Mouse (Mus musculus) adrenal gland, adult (tissue): ENCODE results near the gene Tomm40l.

ENCODE experiments used
- DNase-seq, 2 experiments: peaks; one replicate each; pipeline ENCODE4 v3.0.0; 2022 to 2023; ENCODE audit warnings: low spot score in 1 of 2; ENCODE audit not compliant: inconsistent age in 2 of 2

Tomm40l gene

DNA sequence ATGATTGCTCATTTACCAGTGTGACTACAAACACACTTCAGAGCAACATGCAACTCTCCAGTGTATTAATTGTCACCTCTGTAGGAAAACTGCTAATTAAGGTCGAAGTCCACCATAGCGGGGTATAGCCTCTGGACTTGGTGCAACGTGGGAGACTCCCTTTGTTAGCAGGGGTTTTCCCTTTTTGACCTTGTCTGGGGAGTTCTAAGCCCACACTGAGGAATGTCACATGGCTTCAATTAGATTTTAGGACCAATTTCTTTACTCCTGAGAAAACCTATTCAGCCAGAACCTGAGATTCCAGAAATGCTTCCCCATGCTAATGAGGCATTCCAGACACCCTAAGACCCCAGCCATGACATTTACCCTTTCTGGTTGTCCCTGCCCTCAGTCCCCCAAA lies 7.9 kb upstream of the Tomm40l start:
- no peak for DNase-seq

- DNase-seq: peak; percentile 12 to 60
Measured at GRCm38 (mm10) chr1:171229750-171230149, 7.4 kb upstream of the Tomm40l start.

DNA sequence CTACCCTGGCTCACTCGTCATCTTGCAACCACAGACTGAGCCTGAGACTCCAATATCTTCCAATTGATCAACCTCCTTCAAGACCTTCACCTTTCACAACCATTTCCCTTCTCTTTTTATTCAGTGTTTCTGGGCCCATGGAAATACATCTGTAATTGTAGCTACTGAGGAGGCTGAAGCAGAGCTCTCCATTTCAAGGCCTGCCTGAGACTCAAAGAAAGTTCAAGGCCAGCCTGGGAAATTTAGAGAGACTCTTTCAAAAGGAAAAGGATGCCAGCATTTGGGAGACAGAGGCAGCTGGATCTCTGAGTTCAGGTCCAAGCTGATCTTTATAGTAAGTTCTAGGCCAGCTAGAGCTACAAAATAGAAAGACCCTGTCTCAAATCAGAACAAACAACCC lies 5.6 kb upstream of the Tomm40l start:
- peak; percentile 56 to 85 for DNase-seq

DNA sequence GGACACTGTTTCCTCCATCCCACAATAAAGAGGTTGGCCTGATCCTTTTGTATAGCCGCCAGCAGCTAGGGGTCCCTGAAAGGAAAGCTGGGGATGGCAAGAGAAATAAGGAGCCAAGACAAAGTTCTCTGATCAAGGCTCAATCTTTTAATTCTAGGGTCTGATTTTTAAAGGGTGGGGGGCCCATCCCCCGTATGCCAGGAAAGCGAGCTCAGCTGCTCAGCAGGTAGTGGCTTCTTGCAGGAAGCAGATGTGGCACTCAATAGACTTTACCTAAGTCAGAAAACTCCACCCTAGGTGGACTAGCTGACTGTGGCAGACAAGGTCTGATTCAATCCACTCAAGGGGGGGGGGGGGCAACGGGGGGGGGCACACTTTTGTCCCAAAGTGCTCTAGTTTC lies 4.5 kb upstream of the Tomm40l start:
- no peak for DNase-seq

- no peak for DNase-seq
Measured at GRCm38 (mm10) chr1:171224857-171225256, 2.5 kb upstream of the Tomm40l start, which contains the start of gene Apoa2. Gene Apoa2 (plus strand): TSS chr1:171225054.

- peak; percentile 89 to 93 for DNase-seq
Measured at GRCm38 (mm10) chr1:171223796-171224195, 1.5 kb upstream of the Tomm40l start.

GRCm38 (mm10) chr1:171223168-171223567 lies 854 bp upstream of the Tomm40l start:
- peak; percentile 41 to 73 for DNase-seq

DNA sequence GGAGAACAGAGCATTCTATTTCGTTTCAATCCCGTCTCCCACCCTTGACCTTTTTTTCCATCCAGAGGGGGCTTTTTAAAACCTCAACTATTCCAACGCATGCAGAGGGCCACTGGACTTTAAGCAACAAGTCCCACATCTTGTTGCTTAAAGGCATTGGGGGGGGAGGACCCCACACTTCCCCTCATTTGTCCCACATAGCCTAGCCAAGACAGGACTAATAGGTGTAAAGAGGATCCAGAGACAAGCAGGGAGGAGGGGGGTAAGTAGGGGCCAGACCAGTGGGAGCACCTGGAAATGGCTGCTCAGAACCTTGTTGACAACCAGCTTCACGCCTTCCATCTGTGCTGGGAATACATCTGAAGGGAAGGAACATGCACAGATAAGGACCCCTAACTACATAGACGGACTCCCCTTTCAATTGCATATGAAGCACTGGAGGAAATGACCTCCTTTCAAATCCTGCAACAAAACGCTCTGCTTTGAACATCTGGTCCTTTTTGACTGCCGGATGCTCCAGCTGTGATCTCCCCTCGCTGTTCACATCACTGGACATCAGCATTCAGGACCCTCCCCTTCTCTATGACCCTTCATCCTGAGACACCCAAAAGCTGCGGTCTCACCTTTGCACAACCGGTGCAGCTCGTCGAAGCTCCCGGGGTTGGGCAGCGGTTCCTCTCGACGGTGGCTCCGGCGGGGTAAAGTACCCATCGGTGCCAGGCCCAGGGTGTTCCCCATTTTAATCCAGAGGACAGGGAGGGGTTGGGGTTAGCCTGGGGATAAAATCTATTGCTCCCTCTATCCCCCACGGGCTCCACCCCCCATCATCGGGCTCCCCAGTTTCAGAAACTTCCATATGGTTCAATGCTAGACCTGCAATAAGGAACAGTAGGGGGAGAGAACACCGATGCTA lies 777 bp downstream of the Tomm40l start:
- DNase-seq: peak in 1 of 2 experiments; percentile 68

GRCm38 (mm10) chr1:171220871-171221270 lies 1.4 kb downstream of the Tomm40l start:
- peak; percentile 87 to 95 for DNase-seq

DNA sequence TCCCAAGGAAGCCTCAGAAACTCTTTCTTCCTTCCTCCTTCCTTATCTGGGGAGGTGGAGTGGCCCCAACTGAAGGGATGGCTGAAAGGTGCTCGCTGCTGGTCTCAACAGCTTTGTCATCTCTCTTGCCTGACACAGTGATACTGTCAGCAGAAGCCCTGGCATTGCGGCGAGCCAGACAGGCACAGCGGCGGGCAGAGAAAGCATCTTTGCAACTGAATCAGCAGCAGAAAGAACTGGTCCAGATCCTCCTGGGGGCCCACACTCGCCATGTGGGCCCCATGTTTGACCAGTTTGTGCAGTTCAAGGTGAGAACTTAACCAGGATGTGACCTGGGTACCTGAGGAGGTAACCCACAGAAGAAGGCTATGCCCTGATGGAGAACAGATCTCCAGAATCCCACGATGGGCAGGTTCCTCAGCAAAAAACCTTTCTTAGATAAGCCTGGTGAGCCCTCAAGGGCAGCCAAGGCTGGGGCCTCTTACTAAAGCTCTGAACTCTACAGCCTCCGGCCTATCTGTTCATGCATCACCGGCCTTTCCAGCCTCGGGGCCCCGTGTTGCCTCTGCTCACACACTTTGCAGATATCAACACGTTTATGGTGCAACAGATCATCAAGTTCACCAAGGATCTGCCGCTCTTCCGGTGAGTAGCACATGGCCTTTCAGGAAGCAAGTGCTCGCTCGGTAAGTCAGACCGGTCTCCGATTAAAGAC lies 5.9 kb downstream of the Tomm40l start:
- DNase-seq: no peak

GRCm38 (mm10) chr1:171213801-171214496 lies 8.4 kb downstream of the Tomm40l start, which contains the start of gene Nr1i3:
Gene Nr1i3 (plus strand): TSS chr1:171213970.
- no peak for DNase-seq

DNA sequence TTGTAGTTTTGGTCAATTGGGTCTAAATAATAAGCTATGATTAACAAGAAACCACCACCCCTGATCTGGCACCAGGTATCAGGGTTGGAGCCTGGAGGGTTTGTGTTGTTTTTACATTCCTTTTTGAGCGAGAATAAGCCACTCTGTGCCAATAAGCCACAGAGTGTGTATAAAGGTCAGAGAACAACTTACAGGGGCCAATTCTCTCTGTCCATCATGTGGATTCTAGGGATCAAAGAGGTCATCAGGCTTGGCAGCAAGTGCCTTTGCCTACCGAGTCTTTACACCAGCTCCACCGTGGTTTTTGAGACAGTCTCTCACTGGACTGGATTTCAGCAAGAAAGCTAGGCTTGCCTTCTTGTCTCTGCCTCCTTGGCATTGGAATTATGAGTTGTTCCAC lies 9.5 kb downstream of the Tomm40l start:
- no peak for DNase-seq

- DNase-seq: no peak
Measured at GRCm38 (mm10) chr1:171209409-171209808, 12.9 kb downstream of the Tomm40l start.

- no peak for DNase-seq
Measured at GRCm38 (mm10) chr1:171205704-171206493, 16.4 kb downstream of the Tomm40l start.

- no peak for DNase-seq
Measured at GRCm38 (mm10) chr1:171204249-171204644, 18.1 kb downstream of the Tomm40l start.

GRCm38 (mm10) chr1:171203471-171204248 lies 18.7 kb downstream of the Tomm40l start:
- DNase-seq: no peak

DNA sequence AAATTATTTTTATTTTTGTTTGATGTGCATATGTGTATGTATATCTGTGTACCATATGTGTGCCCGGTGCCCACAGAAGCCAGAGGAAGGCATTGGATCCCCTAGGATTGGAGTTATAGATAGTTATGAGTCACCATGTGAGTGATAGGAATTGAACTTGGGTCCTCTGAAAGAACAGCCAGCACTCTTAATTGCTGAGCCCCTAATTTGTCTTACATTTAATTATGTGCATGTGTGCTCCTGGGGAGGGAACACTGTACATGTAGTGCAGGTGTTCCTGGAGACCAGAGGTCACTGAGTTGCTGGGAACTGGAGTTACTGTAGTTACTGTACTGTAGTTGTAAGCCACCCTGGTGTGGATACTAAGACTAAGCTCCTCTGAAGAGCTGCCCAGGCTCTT lies 21.5 kb downstream of the Tomm40l start:
- DNase-seq: no peak

DNA sequence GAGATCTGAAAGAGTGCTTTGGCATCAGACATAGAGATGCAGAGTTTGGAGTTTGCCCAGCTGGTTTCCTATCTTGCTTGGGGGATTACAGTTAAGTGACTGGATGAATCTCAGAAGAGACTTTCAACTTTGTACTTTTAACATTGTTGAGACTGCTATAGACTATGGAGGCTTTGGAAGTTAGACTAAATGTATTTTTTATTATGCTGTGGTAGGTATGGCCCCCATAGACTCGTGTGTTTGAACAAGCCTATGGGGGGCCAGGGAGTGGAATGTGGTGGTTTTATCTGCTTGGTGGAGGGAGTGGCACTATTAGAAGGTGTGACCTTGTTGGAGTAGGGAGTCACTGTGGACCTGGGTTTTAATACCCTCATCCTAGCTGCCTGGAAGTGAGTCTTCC lies 22.8 kb downstream of the Tomm40l start:
- no peak for DNase-seq

- DNase-seq: peak; percentile 76 to 89
Measured at GRCm38 (mm10) chr1:171195887-171196397, 26.4 kb downstream of the Tomm40l start, which contains the start of gene Pcp4l1. Gene Pcp4l1 (minus strand): TSS chr1:171196268.
